Mouse (Mus musculus) kidney, embryonic 14.5 days (tissue): ENCODE results near the gene Myo5a. TPM values are rescaled to one million over a fixed set of nuclear protein-coding genes. Genes with fewer than 3 reads are reported as not detected.

Experiments
- ATAC-seq: fragments of 200-750 bp; cut with Nextera tagmentation; 2 replicates; pipeline ENCODE4 v1.8.0; 2017; ENCODE audit warnings: moderate number of reproducible peaks, mild to moderate bottlenecking, moderate TSS enrichment, moderate library complexity; ENCODE audit not compliant: low FRiP score, low TSS enrichment
- H3K27ac ChIP-seq: fragments of 300-500 bp; sonication (generic); 2 replicates; pipeline ENCODE4 v1.5.1; 2014; ENCODE audit warnings: low read depth, mild to moderate bottlenecking, low read length, moderate library complexity, mixed read lengths
- H3K27me3 ChIP-seq: fragments of 300-500 bp; sonication (generic); 2 replicates; pipeline ENCODE4 v1.6.1; 2014; ENCODE audit warnings: mild to moderate bottlenecking, low read length; ENCODE audit not compliant: control insufficient read depth, insufficient read depth
- H3K36me3 ChIP-seq: fragments of 300-500 bp; sonication (generic); 2 replicates; pipeline ENCODE4 v1.6.1; 2014; ENCODE audit warnings: low read length, mixed read lengths; ENCODE audit not compliant: control insufficient read depth, insufficient read depth
- H3K4me1 ChIP-seq: fragments of 300-500 bp; sonication (generic); 2 replicates; pipeline ENCODE4 v1.6.1; 2014; ENCODE audit warnings: low read length, mixed read lengths; ENCODE audit not compliant: control insufficient read depth, insufficient read depth
- H3K4me2 ChIP-seq: fragments of 300-500 bp; sonication (generic); replicated peaks from 2 replicates; pipeline ENCODE4 v1.6.1; 2014; ENCODE audit warnings: low read depth, mild to moderate bottlenecking, low read length
- H3K4me3 ChIP-seq: fragments of 300-500 bp; sonication (generic); 2 replicates; pipeline ENCODE4 v1.5.1; 2014; ENCODE audit warnings: mild to moderate bottlenecking, low read length
- H3K9ac ChIP-seq: fragments of 300-500 bp; sonication (generic); 2 replicates; pipeline ENCODE4 v1.6.1; 2014; ENCODE audit warnings: low read depth, mild to moderate bottlenecking, low read length, moderate library complexity
- H3K9me3 ChIP-seq: fragments of 300-500 bp; sonication (generic); 2 replicates; pipeline ENCODE4 v1.6.1; 2016; ENCODE audit warnings: low read length; ENCODE audit not compliant: control insufficient read depth
- WGBS: fragments of 180-500 bp; shearing (Covaris S2); extraction: QIAGEN DNeasy Blood & Tissue Kit; methylation state at CpG from one replicate; pipeline ENCODE4 v1.1.7; 2014; 5-methylcytosine and 5-hydroxymethylcytosine counted together
- polyA plus RNA-seq: library from polyadenylated mRNA; unstranded; fragments of >200 nt; fragmentation: Nextera tagmentation; extraction: Ambion mirVana; gene quantifications from 2 replicates; pipeline ENCODE4 v1.2.1, GENCODE M21; 2014

Myo5a gene
- 11.2 and 23.5 TPM in 2 replicates for polyA plus RNA-seq

GRCm38 (mm10) chr9:75070457-75071028 is at the start of gene Myo5a:
Gene Myo5a (plus strand): TSS chr9:75071015.
- peak within 1 kb of the TSS; percentile 84 for H3K4me2 ChIP-seq
- WGBS, result 23% methylated on average over 23 of the region's 23 CpGs
- no peaks in the 10 kb centered on the region for H3K27me3 ChIP-seq
- H3K36me3 ChIP-seq, result no peaks in the 10 kb centered on the region
- no peaks in the 10 kb centered on the region for H3K9me3 ChIP-seq
- no peaks in the 10 kb centered on the region for H3K4me1 ChIP-seq
- peak within 1 kb of the TSS; percentile 80 for H3K4me3 ChIP-seq
- peak; percentile 68 for ATAC-seq
- peak within 1 kb of the TSS; percentile 87 for H3K9ac ChIP-seq
- H3K27ac ChIP-seq, result peak within 1 kb of the TSS; percentile 67

- Histone ChIP-seq H3K27me3 (no peaks in the 10 kb centered on the region), H3K9me3 (no peaks in the 10 kb centered on the region), H3K27ac (no peak overlapping the region), H3K9ac (no peak overlapping the region), H3K4me1 (no peaks in the 10 kb centered on the region), H3K4me2 (no peak overlapping the region), H3K4me3 (no peak overlapping the region), H3K36me3 (peaks cover 10% of the 10 kb centered on the region)
- WGBS, result 94% methylated on average over 7 of the region's 7 CpGs
- no peak for ATAC-seq
Measured at GRCm38 (mm10) chr9:75022546-75022945, 48.3 kb upstream of the Myo5a start.

- Histone ChIP-seq H3K9ac (no peak overlapping the region), H3K4me3 (no peak overlapping the region), H3K27me3 (no peaks in the 10 kb centered on the region), H3K4me1 (no peaks in the 10 kb centered on the region), H3K27ac (no peak overlapping the region), H3K4me2 (no peak overlapping the region), H3K9me3 (no peaks in the 10 kb centered on the region), H3K36me3 (peaks cover 10% of the 10 kb centered on the region)
- ATAC-seq, result no peak
- 63% methylated on average over 5 of the region's 5 CpGs for WGBS
Measured at GRCm38 (mm10) chr9:75023150-75023894, 47.5 kb upstream of the Myo5a start.

DNA sequence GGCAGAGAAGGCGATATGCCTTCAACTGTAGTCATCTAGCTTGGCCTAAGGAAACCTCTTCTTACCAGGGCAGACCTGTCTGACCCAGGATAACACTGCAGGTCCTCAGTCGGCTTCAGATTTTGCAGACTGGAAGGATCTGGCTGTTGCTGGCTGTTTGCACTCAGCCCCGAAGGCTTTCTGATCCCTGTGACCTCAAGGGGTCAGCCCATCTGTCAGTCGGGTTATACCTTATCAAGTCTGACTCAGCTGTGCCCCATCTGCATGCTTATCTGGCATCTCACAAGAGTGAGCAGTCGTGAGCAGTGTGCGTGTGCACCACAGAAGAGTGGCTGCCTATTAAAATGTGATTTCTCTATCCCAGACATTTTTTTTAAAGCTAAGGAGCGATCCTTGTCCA is 46.7 kb upstream of the Myo5a start:
- Histone ChIP-seq H3K36me3 (peaks cover 10% of the 10 kb centered on the region), H3K4me1 (no peaks in the 10 kb centered on the region), H3K9me3 (no peaks in the 10 kb centered on the region), H3K27ac (no peak overlapping the region), H3K4me2 (no peak overlapping the region), H3K27me3 (no peaks in the 10 kb centered on the region), H3K4me3 (no peak overlapping the region), H3K9ac (no peak overlapping the region)
- 51% methylated on average over 7 of the region's 7 CpGs for WGBS
- no peak for ATAC-seq

- no peak overlapping the region for H3K9ac ChIP-seq
- H3K4me1 ChIP-seq, result no peaks in the 10 kb centered on the region
- H3K27me3 ChIP-seq, result no peaks in the 10 kb centered on the region
- H3K9me3 ChIP-seq, result no peaks in the 10 kb centered on the region
- H3K36me3 ChIP-seq, result peaks cover 4% of the 10 kb centered on the region; the same call in 1 of the 2 replicates
- WGBS, result 74% methylated on average over 6 of the region's 6 CpGs
- no peak overlapping the region for H3K27ac ChIP-seq
- H3K4me2 ChIP-seq, result no peak overlapping the region
- no peak for ATAC-seq
- no peak overlapping the region for H3K4me3 ChIP-seq
Measured at GRCm38 (mm10) chr9:75025689-75026088, 45.1 kb upstream of the Myo5a start.

- no peak overlapping the region for H3K9ac ChIP-seq
- H3K27ac ChIP-seq, result no peak overlapping the region
- ATAC-seq, result no peak
- H3K4me2 ChIP-seq, result no peak overlapping the region
- no peaks in the 10 kb centered on the region for H3K27me3 ChIP-seq
- no peaks in the 10 kb centered on the region for H3K9me3 ChIP-seq
- WGBS, result 89% methylated on average over 1 of the region's 1 CpGs
- no peak overlapping the region for H3K4me3 ChIP-seq
- no peaks in the 10 kb centered on the region for H3K4me1 ChIP-seq
- H3K36me3 ChIP-seq, result no peaks in the 10 kb centered on the region; the same call in 1 of the 2 replicates
Measured at GRCm38 (mm10) chr9:75032408-75032807, 38.4 kb upstream of the Myo5a start.

DNA sequence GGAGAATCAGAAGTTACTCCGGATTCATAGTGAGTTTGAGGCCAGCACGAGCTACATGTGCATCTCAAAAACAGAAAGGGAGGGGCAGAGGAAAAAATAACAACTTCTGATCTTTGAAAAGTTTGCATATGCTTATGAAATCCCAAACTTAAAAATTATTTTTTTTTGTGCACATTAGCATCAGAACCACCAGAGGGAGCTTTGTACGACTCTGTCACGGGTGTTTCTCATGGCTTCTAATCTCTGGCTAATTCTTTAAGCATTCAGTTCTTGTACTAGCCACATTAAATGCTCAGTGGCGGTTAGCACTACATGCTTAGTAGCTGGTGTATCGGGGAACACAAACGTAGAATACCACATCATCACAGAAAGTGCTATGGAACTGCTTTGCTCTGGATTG is 37.7 kb upstream of the Myo5a start:
- no peaks in the 10 kb centered on the region; the same call in 1 of the 2 replicates for H3K36me3 ChIP-seq
- no peaks in the 10 kb centered on the region for H3K9me3 ChIP-seq
- H3K4me1 ChIP-seq, result no peaks in the 10 kb centered on the region
- H3K27ac ChIP-seq, result no peak overlapping the region
- no peak for ATAC-seq
- H3K27me3 ChIP-seq, result no peaks in the 10 kb centered on the region
- no peak overlapping the region for H3K4me3 ChIP-seq
- H3K9ac ChIP-seq, result no peak overlapping the region
- WGBS, result 62% methylated on average over 7 of the region's 7 CpGs
- H3K4me2 ChIP-seq, result no peak overlapping the region

GRCm38 (mm10) chr9:75034691-75035090 is 36.1 kb upstream of the Myo5a start:
- no peak for ATAC-seq
- Histone ChIP-seq H3K27me3 (no peaks in the 10 kb centered on the region), H3K9me3 (no peaks in the 10 kb centered on the region)

GRCm38 (mm10) chr9:75035944-75036343 is 34.9 kb upstream of the Myo5a start:
- Histone ChIP-seq H3K4me2 (no peak overlapping the region), H3K27me3 (no peaks in the 10 kb centered on the region), H3K4me3 (no peak overlapping the region), H3K9ac (no peak overlapping the region), H3K4me1 (peaks cover 11% of the 10 kb centered on the region), H3K36me3 (peaks cover 3% of the 10 kb centered on the region; the same call in 1 of the 2 replicates), H3K27ac (no peak overlapping the region), H3K9me3 (no peaks in the 10 kb centered on the region)
- 72% methylated on average over 4 of the region's 4 CpGs for WGBS
- ATAC-seq, result no peak

More at GRCm38 (mm10) chr9:75034691-75035090, 36.1 kb upstream of the Myo5a start:
- Histone ChIP-seq H3K9ac (no peak overlapping the region), H3K4me1 (peaks cover 11% of the 10 kb centered on the region), H3K4me3 (no peak overlapping the region), H3K36me3 (no peaks in the 10 kb centered on the region; the same call in 1 of the 2 replicates), H3K4me2 (no peak overlapping the region), H3K27ac (no peak overlapping the region)
- 30% methylated on average over 1 of the region's 1 CpGs for WGBS
